Mouse (Mus musculus): ENCODE measurements around the gene Nadsyn1. TPM values are rescaled to one million over a fixed set of nuclear protein-coding genes. Genes with fewer than 3 reads are reported as not detected.
A peak's percentile ranks its signal among the peaks of the same experiment; 100 is the strongest.

The Nadsyn1 gene
- polyA plus RNA-seq, 2 experiments from 2014 or later, result 20.7 to 28.5 TPM

- no peak for ATAC-seq
Observed at GRCm38 (mm10) chr7:143753990-143754715, 68.5 kb downstream of the Nadsyn1 start.

DNA sequence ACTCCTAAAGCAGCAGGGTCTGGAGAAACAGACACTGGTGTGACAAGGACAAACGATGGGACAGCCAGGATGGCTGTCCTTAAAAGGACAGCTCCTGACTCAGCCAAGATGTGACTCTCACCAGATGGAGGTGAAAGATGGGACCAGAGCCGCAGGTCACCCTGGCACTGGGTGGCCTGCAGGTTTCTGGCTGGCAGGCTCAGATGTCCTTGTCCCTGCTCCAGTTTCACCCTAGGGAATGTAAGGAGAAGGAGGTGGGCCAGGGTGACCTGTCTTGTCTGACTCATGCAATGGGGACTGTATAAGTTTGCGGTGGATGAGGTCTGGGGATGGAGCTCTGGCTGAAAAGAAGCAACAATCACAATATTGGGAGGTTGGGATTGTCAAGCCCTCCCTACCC lies 70.0 kb downstream of the Nadsyn1 start:
- no peak for ATAC-seq

- no peak for ATAC-seq
Observed at GRCm38 (mm10) chr7:143752056-143752455, 70.6 kb downstream of the Nadsyn1 start.

DNA sequence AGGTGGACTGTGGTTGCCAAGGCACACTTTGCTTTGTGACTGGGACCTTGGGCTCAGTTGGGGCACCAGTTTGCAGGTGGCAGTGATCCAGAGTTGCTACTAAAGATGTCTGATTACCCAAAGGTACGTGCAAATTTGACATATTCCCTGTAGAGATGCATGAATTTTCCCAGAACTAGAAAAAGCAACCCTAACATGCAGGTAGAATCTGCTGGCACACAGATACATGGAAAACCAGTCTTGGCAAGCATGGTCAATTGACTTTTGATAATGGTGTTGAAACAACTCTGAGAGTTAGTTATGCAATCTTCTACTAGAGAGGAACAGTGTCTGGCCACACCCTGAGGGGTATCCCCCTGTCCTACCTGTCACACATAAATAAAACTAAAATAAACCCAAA lies 71.3 kb downstream of the Nadsyn1 start:
- ATAC-seq, result no peak

DNA sequence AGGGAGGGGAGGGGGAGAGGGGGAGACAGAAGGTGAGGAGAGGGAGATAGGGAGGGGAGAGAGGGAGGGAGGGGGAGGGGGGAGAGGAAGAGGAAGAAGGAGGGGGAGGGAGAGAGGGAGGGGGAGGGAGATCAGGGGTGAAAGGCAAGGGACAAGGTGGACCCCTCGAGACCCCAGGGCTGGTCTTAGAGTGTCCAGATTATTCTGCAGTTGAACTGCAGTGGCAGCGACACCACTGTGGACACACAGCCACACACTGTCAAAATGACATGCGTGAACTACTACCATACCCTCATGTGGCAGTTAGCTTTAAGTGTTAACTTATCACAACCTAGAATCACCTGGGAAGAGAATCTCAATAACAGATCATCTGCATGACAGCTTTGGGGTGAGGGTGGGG lies 73.6 kb downstream of the Nadsyn1 start:
- ATAC-seq, result no peak

GRCm38 (mm10) chr7:143748041-143748868 lies 74.4 kb downstream of the Nadsyn1 start:
- peak; percentile 98 for ATAC-seq

Other genes with a start within 250 kb of the Nadsyn1 start
- 10 to 100 TPM; 29.5 to 51.5 TPM for gene Cars, start 222.8 kb downstream of the Nadsyn1 start, polyA plus RNA-seq (2017; shearing (Covaris generic))
- gene Tnfrsf26, start 194.1 kb downstream of the Nadsyn1 start, polyA plus RNA-seq (2017; shearing (Covaris generic)), result 100 to 1,000 TPM; 111 to 143 TPM
- 10 to 100 TPM; 17.4 to 22.8 TPM for gene Tnfrsf22, start 173.2 kb downstream of the Nadsyn1 start, polyA plus RNA-seq (2017; shearing (Covaris generic))
- gene Tnfrsf23, start 137.0 kb downstream of the Nadsyn1 start, polyA plus RNA-seq (2017; shearing (Covaris generic)), result 1 to 10 TPM; 2.6 to 4.3 TPM
- 10 to 100 TPM; 17.2 to 31.0 TPM for gene Osbpl5, start 65.9 kb downstream of the Nadsyn1 start, polyA plus RNA-seq (2017; shearing (Covaris generic))
- not detected for gene Mrgprg, start 55.9 kb downstream of the Nadsyn1 start, polyA plus RNA-seq (2017; shearing (Covaris generic))
- 10 to 100 TPM in 1 of 2 experiments, 1 to 10 TPM in 1; 5.7 to 11.7 TPM for gene Mrgpre, start 38.3 kb downstream of the Nadsyn1 start, polyA plus RNA-seq (2017; shearing (Covaris generic))
- gene Dhcr7, start 296 bp upstream of the Nadsyn1 start, polyA plus RNA-seq (2017; shearing (Covaris generic)), result 10 to 100 TPM; 47.4 to 52.1 TPM
- gene Gm498, start 44.0 kb upstream of the Nadsyn1 start, polyA plus RNA-seq (2017; shearing (Covaris generic)), result not detected
- gene Shank2, start 179.1 kb upstream of the Nadsyn1 start, polyA plus RNA-seq (2017; shearing (Covaris generic)), result under 1 TPM in 1 of 2 experiments, not detected in 1; 0.05 TPM